Mouse (Mus musculus) lung, postnatal 4 days (tissue): Measurements from ENCODE around the gene S100a1.
A peak's percentile ranks its signal among the peaks of the same experiment; 100 is the strongest.

Experiments used
- DNase-seq, 2 experiments: peaks; one replicate each; pipeline ENCODE4 v3.0.0; 2021

S100a1 gene

DNA sequence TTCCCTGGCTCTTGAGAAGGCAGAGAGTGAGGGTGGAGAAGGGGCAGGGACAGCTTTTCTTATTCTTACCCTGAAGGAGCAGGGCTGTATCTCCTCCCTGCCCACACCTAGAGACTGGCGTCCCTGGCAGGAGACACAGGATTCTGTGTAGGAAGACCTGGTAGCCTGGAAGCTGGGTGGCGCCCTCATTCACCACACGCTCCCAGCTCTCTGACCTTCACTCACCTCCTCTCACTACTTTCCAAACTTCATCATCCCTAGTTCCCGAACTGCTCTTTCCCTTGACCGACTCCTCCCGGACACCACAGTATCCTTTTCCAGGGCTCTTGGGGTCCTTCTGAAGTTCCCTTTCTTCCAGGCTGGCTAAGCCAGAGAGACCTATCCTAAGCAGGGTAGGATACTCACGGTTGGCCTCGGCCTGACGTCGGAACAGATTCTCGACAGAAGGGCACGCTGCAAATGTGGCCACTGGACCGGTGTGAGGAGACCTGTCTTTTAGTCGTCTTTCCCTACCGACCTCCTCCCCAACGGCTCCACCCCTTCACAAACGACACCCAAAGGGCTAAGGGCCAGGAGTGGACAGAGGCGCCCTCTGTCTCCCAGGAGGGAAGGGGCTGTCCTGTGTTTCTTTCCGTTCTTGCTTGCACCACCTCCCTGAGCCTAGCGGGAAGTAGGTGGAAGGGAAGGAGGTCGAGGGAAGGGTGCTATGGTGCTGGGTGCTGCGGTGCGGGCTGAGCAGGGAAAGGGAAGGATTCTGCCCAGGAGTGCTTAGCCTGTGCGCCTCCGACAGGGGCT, at the start of gene S100a1, which contains the start of gene S100a13:
S100a1 (minus strand) TSS at position 597 of the 795 bp plus-strand sequence.
S100a13 (plus strand) TSS at position 640 of the 795 bp plus-strand sequence.
- DNase-seq: peak; percentile 83 to 85

DNA sequence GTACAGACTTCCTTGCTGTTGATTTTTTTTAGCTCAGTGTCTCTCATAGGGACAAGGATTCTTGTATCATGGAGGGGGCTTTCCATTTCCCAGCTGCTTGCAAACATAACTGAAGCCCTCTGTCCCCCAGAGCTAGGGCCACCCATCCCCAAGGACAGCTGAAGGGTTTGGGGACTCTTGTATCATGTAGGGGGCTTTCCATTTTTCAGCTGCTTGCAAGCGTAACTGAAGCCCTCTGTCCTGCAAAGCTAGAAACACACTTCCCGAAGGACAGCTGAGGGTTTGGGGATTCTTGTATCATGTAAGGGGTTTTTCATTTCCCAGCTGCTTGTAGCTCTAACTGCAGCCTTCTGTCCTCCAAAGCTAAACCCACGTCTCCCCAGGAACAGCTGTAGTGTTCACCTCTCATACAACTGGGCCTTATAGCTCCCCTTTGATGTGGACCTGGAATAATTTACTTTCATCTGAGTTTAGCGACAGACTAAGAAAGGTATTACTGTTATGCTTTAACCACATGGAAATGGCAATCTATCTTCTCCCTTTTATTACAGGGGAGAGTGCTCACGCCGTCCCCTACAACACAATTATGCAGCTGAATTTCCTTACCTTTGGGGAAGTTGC, 45.9 kb upstream of the S100a1 start, which contains the start of gene S100a3:
S100a3 (plus strand) TSS at position 571 of the 621 bp plus-strand sequence.
- no peak for DNase-seq

- DNase-seq: no peak
These were observed 41.8 kb upstream of the S100a1 start for GRCm38 (mm10) chr3:90555954-90556353.

DNA sequence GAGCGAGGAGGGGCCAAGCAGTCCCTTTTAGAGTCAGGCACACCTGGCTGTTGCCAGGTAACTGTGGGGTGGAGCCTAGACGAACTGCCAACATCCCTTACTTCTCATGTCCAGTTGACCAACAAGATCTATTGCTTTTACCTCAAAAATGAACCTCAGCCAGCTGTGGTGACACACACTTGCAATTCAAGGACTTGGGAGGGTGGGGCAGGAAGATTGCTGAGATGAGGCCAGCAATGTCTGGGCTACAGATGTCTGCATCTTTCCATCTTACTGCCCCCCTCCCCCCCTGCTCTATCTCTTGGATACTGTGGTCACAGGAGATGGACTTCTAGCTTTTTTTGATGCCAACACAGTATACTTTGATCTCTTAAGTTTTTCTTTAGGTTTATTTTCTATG, 38.0 kb upstream of the S100a1 start:
- DNase-seq: no peak

GRCm38 (mm10) chr3:90550421-90550790, 36.2 kb upstream of the S100a1 start:
- DNase-seq: no peak

- DNase-seq: no peak
These were observed 35.7 kb upstream of the S100a1 start for GRCm38 (mm10) chr3:90549676-90550420.

DNA sequence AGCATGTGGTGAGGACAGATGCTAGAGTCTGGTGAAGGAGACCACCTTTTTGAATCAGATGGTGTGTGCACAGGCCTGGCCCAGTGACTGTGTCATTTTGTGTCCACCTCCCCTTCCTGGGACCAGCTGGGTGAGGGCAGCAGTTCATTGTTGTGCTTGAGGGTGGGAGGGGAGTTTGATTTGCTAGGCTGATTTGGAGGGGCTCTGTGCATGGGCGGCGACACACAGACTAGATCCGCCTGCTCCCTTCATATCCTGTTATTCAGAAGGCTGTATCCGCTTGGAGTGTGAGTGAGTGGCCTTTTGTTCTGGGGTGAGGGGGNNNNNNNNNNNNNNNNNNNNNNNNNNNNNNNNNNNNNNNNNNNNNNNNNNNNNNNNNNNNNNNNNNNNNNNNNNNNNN, 26.7 kb upstream of the S100a1 start:
- DNase-seq: peak; percentile 59 to 73

- DNase-seq: no peak
These were observed 23.7 kb upstream of the S100a1 start for GRCm38 (mm10) chr3:90537905-90538296.

DNA sequence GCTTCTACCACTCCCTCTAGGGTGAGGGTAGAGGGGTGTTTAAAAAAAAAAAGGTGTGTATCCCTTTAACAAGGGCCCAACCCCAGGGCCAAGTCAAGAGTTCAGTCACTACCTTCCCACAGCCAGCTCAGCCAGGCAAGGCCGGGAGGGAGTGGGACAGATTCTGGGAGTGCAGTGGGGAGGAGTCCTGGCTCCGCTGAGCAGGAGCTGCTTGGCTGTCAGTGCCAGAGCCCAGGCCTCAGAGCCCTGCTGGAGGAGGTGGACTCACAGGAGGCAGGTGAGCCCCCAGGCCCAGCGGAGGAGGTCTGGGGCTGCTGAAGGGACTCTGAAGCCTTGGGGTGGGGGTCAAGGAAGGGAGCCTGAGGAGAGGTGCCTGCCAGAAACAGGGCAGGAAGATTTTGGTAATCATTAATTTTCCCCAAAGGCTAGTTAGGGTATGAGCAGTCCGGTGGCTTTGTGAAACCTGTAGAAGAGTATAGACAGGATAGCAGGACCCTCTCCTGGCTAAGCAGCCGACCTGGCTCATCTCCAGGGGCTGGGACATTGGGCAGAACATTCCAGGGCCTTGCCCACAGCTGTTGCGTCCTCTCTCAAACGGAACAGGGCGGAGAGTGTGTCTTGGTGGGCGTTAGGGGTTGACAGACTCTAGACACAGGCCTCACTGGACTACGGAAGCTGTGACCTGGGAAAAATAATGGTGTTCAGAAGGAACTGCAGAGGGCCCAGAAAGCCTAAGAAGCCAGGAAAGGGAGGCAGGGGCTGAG, 23.1 kb upstream of the S100a1 start, which contains the start of gene S100a16:
S100a16 (plus strand) TSS at position 114 of the 764 bp plus-strand sequence.
- DNase-seq: peak; percentile 78 to 85

DNA sequence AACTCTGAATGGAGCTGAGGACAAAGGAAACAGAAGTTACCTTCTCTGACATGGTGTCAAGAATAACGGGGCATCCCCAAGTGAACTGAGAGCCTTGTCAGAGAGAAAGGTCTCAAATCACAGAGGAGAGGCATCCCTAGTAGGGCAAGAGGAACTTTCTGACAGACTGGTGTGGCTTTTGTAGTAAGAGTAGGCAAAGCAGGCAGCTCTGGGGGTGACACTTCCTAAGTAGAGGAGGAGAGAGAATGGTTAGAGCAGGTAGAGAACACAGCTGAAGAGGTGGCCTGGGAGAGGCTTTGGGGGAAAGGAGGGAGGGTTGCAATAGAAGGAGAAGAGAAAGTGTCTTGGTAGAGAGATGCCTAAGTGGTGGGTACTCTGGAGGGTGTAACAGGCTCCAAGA, 21.3 kb upstream of the S100a1 start:
- no peak for DNase-seq

GRCm38 (mm10) chr3:90531713-90532112, 17.5 kb upstream of the S100a1 start:
- DNase-seq: no peak

DNA sequence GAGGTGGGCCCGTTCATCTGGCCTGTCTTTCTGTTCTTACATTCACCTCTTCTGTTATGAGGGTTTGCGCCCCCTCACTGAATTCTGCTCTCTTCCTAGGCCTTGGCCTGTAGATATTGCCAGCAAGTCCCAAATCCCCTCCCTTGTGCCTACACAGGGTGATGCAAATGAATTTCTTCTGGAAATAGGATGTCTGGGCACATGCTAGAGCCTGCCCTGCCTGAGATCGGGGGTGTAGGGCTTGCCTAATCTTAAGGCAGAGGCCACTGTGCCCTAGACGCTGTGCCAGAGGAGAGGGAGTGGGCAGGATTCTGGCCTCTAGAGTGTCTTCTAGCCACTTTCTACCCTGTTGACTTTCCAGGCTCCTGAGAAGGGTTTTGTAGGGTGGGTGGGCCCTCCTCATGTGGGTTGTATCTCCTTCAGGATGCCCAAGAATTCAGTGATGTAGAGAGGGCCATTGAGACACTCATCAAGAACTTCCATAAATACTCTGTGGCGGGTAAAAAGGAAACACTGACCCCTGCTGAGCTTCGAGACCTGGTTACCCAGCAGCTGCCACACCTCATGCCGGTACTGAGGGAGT, 13.2 kb upstream of the S100a1 start:
- DNase-seq: no peak

DNA sequence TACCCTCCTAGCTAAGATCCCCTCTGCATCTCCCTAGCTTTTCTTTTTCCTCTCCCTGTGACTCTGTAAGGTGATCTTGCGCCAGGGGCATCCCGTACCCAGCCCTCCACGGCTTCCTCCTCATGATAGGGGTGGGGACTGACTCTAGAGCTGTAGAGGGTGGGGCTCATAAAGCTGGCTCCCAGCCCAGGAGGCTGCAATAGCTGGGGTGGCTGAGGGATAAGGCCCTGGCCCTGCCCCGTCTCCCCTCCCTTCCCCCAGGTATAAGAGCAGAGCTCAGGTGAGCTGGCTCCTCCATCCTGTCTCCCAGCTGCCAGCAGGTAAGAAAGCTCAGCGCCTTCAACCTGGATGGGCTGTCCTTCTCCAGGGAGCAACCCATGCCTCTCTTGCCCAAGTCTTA, 12.4 kb upstream of the S100a1 start, which contains the start of gene S100a14:
S100a14 (plus strand) TSS at position 277 of the 400 bp plus-strand sequence.
- DNase-seq: peak; percentile 73 to 86

GRCm38 (mm10) chr3:90526076-90526475, 11.9 kb upstream of the S100a1 start:
- DNase-seq: no peak

- peak; percentile 57 to 63 for DNase-seq
These were observed 11.2 kb upstream of the S100a1 start for GRCm38 (mm10) chr3:90525421-90525820.

GRCm38 (mm10) chr3:90517711-90518110, 3.5 kb upstream of the S100a1 start:
- no peak for DNase-seq

DNA sequence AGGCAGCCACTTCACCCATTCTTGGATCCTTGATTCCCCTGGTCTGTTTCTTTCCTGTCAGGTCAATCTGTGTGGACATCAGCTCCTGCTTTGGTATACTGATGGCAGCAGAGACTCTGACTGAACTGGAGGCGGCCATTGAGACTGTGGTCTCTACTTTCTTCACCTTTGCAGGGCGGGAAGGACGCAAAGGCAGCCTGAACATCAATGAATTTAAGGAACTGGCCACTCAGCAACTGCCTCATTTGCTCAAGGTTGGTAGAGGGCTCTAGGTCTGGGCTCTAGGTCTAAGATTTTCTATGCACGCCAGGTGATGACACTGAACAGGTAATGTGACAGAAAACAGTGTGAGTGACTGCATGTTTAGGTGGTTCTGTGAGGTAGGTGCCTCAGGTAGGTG, 1.6 kb upstream of the S100a1 start:
- no peak for DNase-seq

GRCm38 (mm10) chr3:90515242-90515641, 1.1 kb upstream of the S100a1 start:
- DNase-seq: peak; percentile 53 to 54

DNA sequence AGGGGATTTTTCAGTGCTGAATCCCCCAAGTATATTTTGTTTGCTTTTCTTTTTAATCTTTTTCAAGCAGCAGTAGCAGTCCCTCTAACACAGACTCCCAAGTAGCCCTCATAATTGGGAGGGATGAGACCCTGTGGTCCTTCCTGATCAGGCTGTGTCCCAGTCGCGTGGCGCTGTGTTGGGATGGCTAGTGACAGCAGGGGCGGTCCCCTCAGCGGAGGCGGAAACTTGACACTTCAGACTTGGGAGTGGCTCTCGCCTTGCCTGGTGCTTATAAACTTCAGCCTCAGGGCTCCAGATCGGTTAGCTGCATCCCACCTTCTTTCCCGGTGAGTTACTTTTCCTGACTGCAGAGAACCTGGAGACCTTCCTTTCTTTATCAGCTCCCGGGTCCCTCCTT, 499 bp upstream of the S100a1 start:
- DNase-seq: peak; percentile 81 to 83

DNA sequence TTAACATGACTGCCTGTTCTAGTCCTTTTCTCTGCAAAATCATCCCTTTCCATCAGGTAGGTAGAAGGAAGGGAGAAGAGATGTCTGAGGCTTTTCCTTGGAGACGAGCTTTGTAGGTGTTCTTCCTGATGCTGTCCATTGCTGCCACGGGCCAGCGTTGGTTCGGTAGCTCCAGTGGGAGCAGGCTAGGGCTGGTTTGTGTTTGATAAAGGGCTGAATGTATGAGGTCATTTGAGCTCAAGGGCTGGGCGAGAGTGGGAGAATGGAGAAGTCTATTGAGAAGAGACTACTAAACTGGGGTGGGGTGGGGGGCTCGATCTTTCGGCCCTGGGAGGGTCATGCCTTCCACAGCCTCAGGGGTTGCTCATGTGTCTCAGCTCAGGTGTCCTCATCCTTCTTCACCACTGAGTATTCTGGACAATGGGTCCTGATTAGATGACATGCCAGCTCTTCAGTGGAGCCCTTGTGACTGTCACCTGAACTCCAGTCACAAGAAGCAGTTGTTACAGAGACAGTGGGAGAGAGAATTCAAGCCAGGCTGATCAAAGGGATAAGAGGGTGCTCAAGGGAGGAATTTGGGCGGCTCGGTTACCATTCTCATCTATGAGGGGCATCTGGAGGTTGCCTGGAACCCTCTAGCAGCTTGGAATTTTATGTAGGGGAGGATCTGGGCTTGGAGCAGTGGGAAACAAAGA, 1.1 kb downstream of the S100a1 start:
- DNase-seq: no peak

DNA sequence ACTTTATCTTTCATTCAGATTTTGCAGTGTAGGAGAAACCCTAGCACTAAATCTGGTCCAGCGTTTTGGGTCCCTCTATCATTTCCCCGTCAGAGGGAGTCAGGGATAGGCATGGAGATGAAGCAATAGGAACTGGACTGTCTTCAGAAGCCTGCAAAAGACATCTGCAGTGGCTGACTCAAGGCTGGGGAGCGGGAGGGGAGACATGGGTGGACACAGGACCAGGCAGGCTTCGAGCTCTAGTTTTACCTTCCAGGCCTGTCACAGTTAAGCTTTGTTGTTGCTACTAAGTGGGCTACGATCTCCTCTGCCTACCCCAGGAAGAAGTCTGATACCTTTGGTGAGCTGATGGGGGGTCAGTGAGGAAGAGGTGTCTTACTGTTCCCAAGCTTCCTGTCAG, 1.9 kb downstream of the S100a1 start:
- DNase-seq: no peak

GRCm38 (mm10) chr3:90509747-90510123, 4.5 kb downstream of the S100a1 start:
- DNase-seq: no peak
